Mouse (Mus musculus) Patski (cell line): ENCODE measurements around the gene Xrra1. TPM values are rescaled to one million over a fixed set of nuclear protein-coding genes. Genes with fewer than 3 reads are reported as not detected.

ENCODE experiments used
- ATAC-seq: fragments of 100-300 bp; one replicate; pipeline ENCODE4 v1.8.0; 2021
- CTCF ChIA-PET: fragments of 350-600 bp; sonication (Branson Sonifier 250); formaldehyde crosslinking; loops from one replicate; lab custom pipeline; 2022; ENCODE audit warnings: inconsistent platforms; lab: Charles Lee
- POLR2A ChIA-PET: fragments of 350-600 bp; sonication (Branson Sonifier 250); formaldehyde crosslinking; loops from one replicate; lab custom pipeline; 2022; ENCODE audit warnings: antibody characterized with exemption, inconsistent platforms; lab: Charles Lee
- DNase-seq: peaks from one replicate; pipeline ENCODE4 v3.0.0-alpha.2; 2011; ENCODE audit warnings: low read depth, low spot score
- H3K27me3 ChIP-seq: fragments of 371-371 bp; one replicate; pipeline ENCODE4 v1.5.1; 2021
- CTCF ChIP-seq: fragments of 100-300 bp; IDR thresholded peaks from one replicate; pipeline ENCODE4 v1.5.1; 2021
- in situ Hi-C: fragments of 300-500 bp; cut with MboI; formaldehyde crosslinking; loops from 3 replicates; pipeline ENCODE4 v1.11.1; 2018; ENCODE audit warnings: low pct_unique_long_range_greater_than_20kb, mixed read lengths
- polyA plus RNA-seq: library from polyadenylated mRNA; unstranded; gene quantifications from one replicate; pipeline ENCODE4 v1.2.3, GENCODE M21; 2021

The Xrra1 gene
- polyA plus RNA-seq, 1 experiment from 2014 or later, result 0.60 TPM

GRCm38 (mm10) chr7:99851121-99851520 is 7.8 kb upstream of the Xrra1 start:
- H3K27me3 ChIP-seq, result no peaks in the 10 kb centered on the region
- CTCF ChIA-PET, result no interaction called here
- TF ChIP-seq CTCF, result no peak
- in situ Hi-C loops, result loop anchor here (10.0 kb wide), 1 partner anchor 366 kb away; the partner anchor contains the start of gene Rps3
- DNase-seq (no peak), ATAC-seq (no peak)
- POLR2A ChIA-PET, result no interaction called here

GRCm38 (mm10) chr7:99851618-99852017 is 7.3 kb upstream of the Xrra1 start:
- no peak for DNase-seq
- in situ Hi-C loops, result loop anchor here (10.0 kb wide), 1 partner anchor 367 kb away; the partner anchor contains the start of gene Rps3
- no peaks in the 10 kb centered on the region for H3K27me3 ChIP-seq
- CTCF ChIA-PET, result no interaction called here
- no peak for ATAC-seq
- TF ChIP-seq CTCF, result no peak
- POLR2A ChIA-PET, result no interaction called here

GRCm38 (mm10) chr7:99853350-99853749 is 5.6 kb upstream of the Xrra1 start:
- no peak for ATAC-seq
- TF ChIP-seq CTCF, result no peak
- DNase-seq, result no peak
- ChIA-PET CTCF (interaction anchor here (0.7 kb wide), 1 partner anchor 39 kb away, joined by 3 read pairs; no protein-coding TSS in a partner anchor), POLR2A (no interaction called here)
- in situ Hi-C loops, result loop anchor here (10.0 kb wide), 1 partner anchor 369 kb away; the partner anchor contains the start of gene Rps3
- no peaks in the 10 kb centered on the region for H3K27me3 ChIP-seq

GRCm38 (mm10) chr7:99854311-99854710 is 4.6 kb upstream of the Xrra1 start:
- no peak for TF ChIP-seq CTCF
- H3K27me3 ChIP-seq, result no peaks in the 10 kb centered on the region
- POLR2A ChIA-PET, result no interaction called here
- in situ Hi-C loops, result loop anchor here (10.0 kb wide), 1 partner anchor 370 kb away; the partner anchor contains the start of gene Rps3
- DNase-seq (no peak), ATAC-seq (no peak)
- CTCF ChIA-PET, result no interaction called here

GRCm38 (mm10) chr7:99856266-99856861 is 2.6 kb upstream of the Xrra1 start:
- ChIA-PET CTCF (interaction anchor here (1.2 to 1.9 kb wide), 2 partner anchors 11 to 20 kb away, joined by 4 read pairs; no protein-coding TSS in a partner anchor), POLR2A (interaction anchor here (0.5 kb wide), 1 partner anchor 79 kb away, joined by 4 read pairs; no protein-coding TSS in a partner anchor)
- in situ Hi-C loops, result loop anchor here (10.0 kb wide), 1 partner anchor 372 kb away; the partner anchor contains the start of gene Rps3
- no peaks in the 10 kb centered on the region for H3K27me3 ChIP-seq
- ATAC-seq (no peak), DNase-seq (no peak)
- no peak for TF ChIP-seq CTCF

- CTCF ChIA-PET, result interaction anchor here (1.9 kb wide), 1 partner anchor 13 kb away, joined by 4 read pairs; no protein-coding TSS in a partner anchor
- in situ Hi-C loops, result loop anchor here (10.0 kb wide), 1 partner anchor 373 kb away; the partner anchor contains the start of gene Rps3
- POLR2A ChIA-PET, result interaction anchor here (0.7 kb wide), 1 partner anchor 11 kb away, joined by 3 read pairs; no protein-coding TSS in a partner anchor
- DNase-seq, result no peak
- no peak for TF ChIP-seq CTCF
- H3K27me3 ChIP-seq, result no peaks in the 10 kb centered on the region
- ATAC-seq, result no peak
Observed at GRCm38 (mm10) chr7:99858175-99858812, 622 bp upstream of the Xrra1 start.

- ATAC-seq (no peak), DNase-seq (no peak)
- TF ChIP-seq CTCF, result no peak
- peaks cover 4% of the 10 kb centered on the region for H3K27me3 ChIP-seq
- in situ Hi-C loops, result no loop called here
- ChIA-PET POLR2A (no interaction called here), CTCF (no interaction called here)
Observed at GRCm38 (mm10) chr7:99863362-99863761, 4.4 kb downstream of the Xrra1 start, which contains the start of gene Spcs2. Spcs2 (minus strand) TSS chr7:99863462.

DNA sequence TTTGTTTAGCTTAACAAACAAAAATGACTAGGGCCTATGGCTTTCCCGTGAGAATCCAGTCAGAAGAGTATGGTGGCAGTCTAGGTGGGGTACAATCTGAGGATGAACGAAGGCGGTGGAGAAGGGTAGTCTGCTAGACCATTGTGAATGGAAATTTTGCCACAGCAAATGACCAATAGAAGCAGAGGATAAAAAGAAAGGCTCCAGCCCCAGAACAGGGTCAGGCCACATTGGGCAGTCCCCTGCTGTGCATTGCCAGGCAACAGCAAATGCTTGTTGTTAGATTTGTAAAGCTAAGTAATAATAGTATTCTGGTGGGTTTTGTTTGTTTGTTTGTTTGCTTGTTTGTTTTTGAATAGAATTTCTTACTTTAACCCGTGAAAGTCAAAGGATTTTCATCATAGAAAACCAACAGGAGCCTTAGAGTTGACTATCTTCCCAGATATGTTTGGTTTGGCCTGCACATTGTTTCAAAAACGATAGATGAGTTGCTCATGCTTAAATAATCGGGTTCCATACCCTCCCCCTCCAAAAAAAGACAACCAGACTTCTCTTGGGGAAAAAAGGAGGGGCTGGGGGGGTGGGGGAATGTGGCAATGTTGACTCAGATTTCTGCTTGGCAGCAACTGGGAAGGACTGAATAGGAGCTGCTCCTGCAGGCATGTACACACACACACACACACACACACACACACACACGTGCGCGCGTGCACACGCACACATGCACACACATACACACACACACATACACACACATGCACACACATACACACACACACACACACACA is 5.5 kb downstream of the Xrra1 start:
- CTCF ChIA-PET, result interaction anchor here (0.7 to 1.1 kb wide), 2 partner anchors 10 to 12 kb away, joined by 3 to 4 read pairs; no protein-coding TSS in a partner anchor
- POLR2A ChIA-PET, result interaction anchor here (0.6 kb wide), 1 partner anchor 186 kb away, joined by 3 read pairs; no protein-coding TSS in a partner anchor
- no peak for TF ChIP-seq CTCF
- H3K27me3 ChIP-seq, result peaks cover 4% of the 10 kb centered on the region
- no peak for ATAC-seq
- no peak for DNase-seq
- in situ Hi-C loops, result no loop called here

DNA sequence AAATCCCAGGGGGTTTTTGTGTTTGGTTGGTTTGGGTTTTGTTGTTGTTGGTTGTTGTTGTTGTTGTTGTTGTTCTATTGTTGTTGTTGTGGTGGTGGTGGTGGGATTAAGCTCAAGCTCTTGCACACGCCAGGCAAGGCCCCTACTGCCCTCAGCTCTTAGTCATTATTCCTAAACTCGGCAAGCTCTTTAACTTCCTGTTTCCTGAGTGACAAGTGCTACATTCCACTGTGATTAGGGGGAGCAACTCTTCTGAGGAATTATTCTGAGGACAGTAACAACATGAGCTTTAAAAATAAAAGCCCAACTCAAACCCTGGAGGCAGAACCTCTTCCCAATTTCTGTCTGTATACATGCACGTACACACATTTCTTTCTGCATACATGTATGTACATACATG is 6.3 kb downstream of the Xrra1 start:
- ATAC-seq (no peak), DNase-seq (no peak)
- H3K27me3 ChIP-seq, result peaks cover 4% of the 10 kb centered on the region
- in situ Hi-C loops, result no loop called here
- no peak for TF ChIP-seq CTCF
- ChIA-PET CTCF (interaction anchor here (0.7 to 1.1 kb wide), 2 partner anchors 9 to 11 kb away, joined by 3 to 4 read pairs; no protein-coding TSS in a partner anchor), POLR2A (interaction anchor here (0.6 kb wide), 1 partner anchor 186 kb away, joined by 3 read pairs; no protein-coding TSS in a partner anchor)

DNA sequence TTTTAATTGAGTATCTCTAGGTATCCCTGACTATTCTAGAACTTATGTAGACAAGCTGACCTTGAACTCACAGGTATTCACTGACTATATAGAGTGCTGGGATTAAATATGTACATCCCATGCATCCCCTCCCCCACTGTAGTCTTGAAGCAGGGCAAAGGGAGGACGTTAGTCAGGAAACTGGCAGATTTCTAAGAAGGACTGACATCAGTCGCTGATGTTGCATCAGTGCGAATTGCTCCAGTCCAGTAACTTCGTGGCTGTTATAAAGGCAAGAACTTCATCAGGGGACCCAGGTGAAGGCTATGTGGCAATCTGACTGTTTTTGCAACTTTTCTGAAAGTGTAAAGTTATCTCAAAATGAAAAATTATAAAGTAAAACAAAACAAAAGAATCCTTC is 10.4 kb downstream of the Xrra1 start:
- in situ Hi-C loops, result no loop called here
- POLR2A ChIA-PET, result interaction anchor here (1.2 kb wide), 1 partner anchor 11 kb away, joined by 3 read pairs; no protein-coding TSS in a partner anchor
- CTCF ChIA-PET, result no interaction called here

More for the DNA sequence above, 10.4 kb downstream of the Xrra1 start:
- no peak for TF ChIP-seq CTCF
- ATAC-seq (no peak), DNase-seq (no peak)
- H3K27me3 ChIP-seq, result peaks cover 4% of the 10 kb centered on the region
